Mouse (Mus musculus): Measurements from ENCODE around the gene Serpina16.

The Serpina16 gene

GRCm38 (mm10) chr12:103657991-103658390 is 17.9 kb downstream of the Serpina16 start:
- DNase-seq (ENCODE audit: low read depth, low spot score): no peak

GRCm38 (mm10) chr12:103656848-103657626 is 18.9 kb downstream of the Serpina16 start, which contains the start of gene Serpina6:
TSS of gene Serpina6 (minus strand) at chr12:103657212.
- DNase-seq (ENCODE audit: low read depth, low spot score): no peak

- DNase-seq (ENCODE audit: low read depth, low spot score): no peak
Observed at GRCm38 (mm10) chr12:103655123-103656044, 20.6 kb downstream of the Serpina16 start.

GRCm38 (mm10) chr12:103653836-103654235 is 22.1 kb downstream of the Serpina16 start:
- no peak for DNase-seq (ENCODE audit: low read depth, low spot score)

GRCm38 (mm10) chr12:103646314-103646713 is 29.6 kb downstream of the Serpina16 start:
- DNase-seq (ENCODE audit: low read depth, low spot score): no peak

GRCm38 (mm10) chr12:103644601-103645000 is 31.3 kb downstream of the Serpina16 start:
- no peak for DNase-seq (ENCODE audit: low read depth, low spot score)

- no peak for DNase-seq (ENCODE audit: low read depth, low spot score)
Observed at GRCm38 (mm10) chr12:103643818-103644217, 32.1 kb downstream of the Serpina16 start.

GRCm38 (mm10) chr12:103643336-103643735 is 32.6 kb downstream of the Serpina16 start:
- peak; percentile 16 for DNase-seq (ENCODE audit: low read depth, low spot score)

- no peak for DNase-seq (ENCODE audit: low read depth, low spot score)
Observed at GRCm38 (mm10) chr12:103635846-103636245, 40.1 kb downstream of the Serpina16 start.

- no peak for DNase-seq (ENCODE audit: low read depth, low spot score)
Observed at GRCm38 (mm10) chr12:103634430-103634829, 41.5 kb downstream of the Serpina16 start.

- no peak for DNase-seq (ENCODE audit: low read depth, low spot score)
Observed at GRCm38 (mm10) chr12:103631203-103631612, 44.7 kb downstream of the Serpina16 start, which contains the start of gene Serpina10. TSS of gene Serpina10 (minus strand) at chr12:103631444.
